Mouse (Mus musculus) liver, adult 2 months (tissue): ENCODE data around the gene Nck1.

ENCODE experiments used
- CTCF ChIP-seq: fragments of 200-500 bp; IDR thresholded peaks from 2 replicates; pipeline ENCODE4 v1.5.1; 2011; ENCODE audit warnings: low read depth, low read length, control low read depth
- POLR2A ChIP-seq: fragments of 200-500 bp; IDR thresholded peaks from 2 replicates; pipeline ENCODE4 v1.6.1; 2011; ENCODE audit warnings: low read length, control low read depth; ENCODE audit not compliant: insufficient read depth; ENCODE audit errors: extremely low read depth

- TF ChIP-seq CTCF (no peak), POLR2A (no peak)
These were observed 10.2 kb downstream of the Nck1 start for GRCm38 (mm10) chr9:100535618-100536262.
